Mouse (Mus musculus) kidney, adult 2 months (tissue): Measurements from ENCODE around the gene Exoc7.

Experiments
- CTCF ChIP-seq: fragments of 200-500 bp; conservative IDR thresholded peaks from 2 replicates; pipeline ENCODE4 v1.5.1; 2011; ENCODE audit warnings: low read depth, mild to moderate bottlenecking, control low read depth, low read length, moderate library complexity, mixed read lengths; ENCODE audit not compliant: insufficient read depth, insufficient read length
- POLR2A ChIP-seq: fragments of 200-500 bp; IDR thresholded peaks from one replicate; pipeline ENCODE4 v1.6.1; 2011; ENCODE audit warnings: low read depth, low read length, control low read depth

GRCm38 (mm10) chr11:116245616-116246015 lies 61.4 kb downstream of the Exoc7 start:
- TF ChIP-seq CTCF (no peak), POLR2A (no peak)
